Mouse (Mus musculus): Measurements from ENCODE around the gene Btbd9. TPM values are rescaled to one million over a fixed set of nuclear protein-coding genes. Genes with fewer than 3 reads are reported as not detected.
A peak's percentile ranks its signal among the peaks of the same experiment; 100 is the strongest.

The Btbd9 gene
- total and polyA plus RNA-seq, 2 experiments, result 12.7 to 12.8 TPM

- Histone ChIP-seq H3K27ac (replicated peaks; ENCODE audit: insufficient read depth, low read depth, low read length) (no peak overlapping the region), H3K36me3 (ENCODE audit: control insufficient read depth, insufficient read depth, low read length) (no peaks in the 10 kb centered on the region), H3K79me2 (ENCODE audit: control insufficient read depth, insufficient read depth, low read length) (peaks cover 32% of the 10 kb centered on the region; the same call in 1 of the 2 replicates), H3K9ac (ENCODE audit: low read depth, low read length) (no peak overlapping the region), H3K4me1 (ENCODE audit: control insufficient read depth, insufficient read depth, low read length) (peaks cover 3% of the 10 kb centered on the region), H3K4me3 (ENCODE audit: insufficient read depth, low read depth, low read length) (no peak overlapping the region), H3K27me3 (ENCODE audit: control insufficient read depth, insufficient read depth, low read length) (no peaks in the 10 kb centered on the region)
- 52% methylated on average over 6 of the region's 6 CpGs for WGBS
- no peak for DNase-seq (ENCODE audit: extremely low read depth, low read depth, low spot score)
- TF ChIP-seq POLR2A (IDR thresholded peaks at IDR 0.05; ENCODE audit: extremely low read depth, insufficient read depth, low read length), result no peak
- TF ChIP-seq CTCF (IDR thresholded peaks at IDR 0.05; ENCODE audit: low read depth, low read length), result no peak
Observed at GRCm38 (mm10) chr17:30563484-30564075, 12.7 kb downstream of the Btbd9 start.

GRCm38 (mm10) chr17:30562770-30563169, 13.5 kb downstream of the Btbd9 start:
- WGBS, result 89% methylated on average over 2 of the region's 2 CpGs
- Histone ChIP-seq H3K9ac (ENCODE audit: low read depth, low read length) (no peak overlapping the region), H3K27ac (replicated peaks; ENCODE audit: insufficient read depth, low read depth, low read length) (no peak overlapping the region), H3K4me3 (ENCODE audit: insufficient read depth, low read depth, low read length) (no peak overlapping the region), H3K36me3 (ENCODE audit: control insufficient read depth, insufficient read depth, low read length) (no peaks in the 10 kb centered on the region), H3K79me2 (ENCODE audit: control insufficient read depth, insufficient read depth, low read length) (peaks cover 31% of the 10 kb centered on the region; the same call in 1 of the 2 replicates), H3K27me3 (ENCODE audit: control insufficient read depth, insufficient read depth, low read length) (no peaks in the 10 kb centered on the region), H3K4me1 (ENCODE audit: control insufficient read depth, insufficient read depth, low read length) (peaks cover 3% of the 10 kb centered on the region)
- DNase-seq (ENCODE audit: extremely low read depth, low read depth, low spot score), result no peak
- no peak for TF ChIP-seq POLR2A (IDR thresholded peaks at IDR 0.05; ENCODE audit: extremely low read depth, insufficient read depth, low read length)
- TF ChIP-seq CTCF (IDR thresholded peaks at IDR 0.05; ENCODE audit: low read depth, low read length), result no peak

GRCm38 (mm10) chr17:30559536-30559935, 16.8 kb downstream of the Btbd9 start:
- DNase-seq (ENCODE audit: extremely low read depth, low read depth, low spot score), result peak; percentile 56
- Histone ChIP-seq H3K79me2 (ENCODE audit: control insufficient read depth, insufficient read depth, low read length) (peaks cover 34% of the 10 kb centered on the region), H3K27ac (replicated peaks; ENCODE audit: insufficient read depth, low read depth, low read length) (no peak overlapping the region), H3K4me3 (ENCODE audit: insufficient read depth, low read depth, low read length) (no peak overlapping the region), H3K27me3 (ENCODE audit: control insufficient read depth, insufficient read depth, low read length) (no peaks in the 10 kb centered on the region), H3K36me3 (ENCODE audit: control insufficient read depth, insufficient read depth, low read length) (no peaks in the 10 kb centered on the region), H3K4me1 (ENCODE audit: control insufficient read depth, insufficient read depth, low read length) (no peaks in the 10 kb centered on the region), H3K9ac (ENCODE audit: low read depth, low read length) (no peak overlapping the region)
- TF ChIP-seq POLR2A (IDR thresholded peaks at IDR 0.05; ENCODE audit: extremely low read depth, insufficient read depth, low read length) (no peak), CTCF (IDR thresholded peaks at IDR 0.05; ENCODE audit: low read depth, low read length) (peak; percentile 80)
- 34% methylated on average over 3 of the region's 3 CpGs for WGBS

- no peaks in the 10 kb centered on the region for H3K4me1 ChIP-seq (ENCODE audit: control insufficient read depth, insufficient read depth, low read length)
- H3K79me2 ChIP-seq (ENCODE audit: control insufficient read depth, insufficient read depth, low read length), result peaks cover 29% of the 10 kb centered on the region
- no peak for DNase-seq (ENCODE audit: extremely low read depth, low read depth, low spot score)
- no peak overlapping the region for H3K27ac ChIP-seq (replicated peaks; ENCODE audit: insufficient read depth, low read depth, low read length)
- H3K27me3 ChIP-seq (ENCODE audit: control insufficient read depth, insufficient read depth, low read length), result no peaks in the 10 kb centered on the region
- no peak for TF ChIP-seq POLR2A (IDR thresholded peaks at IDR 0.05; ENCODE audit: extremely low read depth, insufficient read depth, low read length)
- TF ChIP-seq CTCF (IDR thresholded peaks at IDR 0.05; ENCODE audit: low read depth, low read length), result no peak
- no peak overlapping the region for H3K9ac ChIP-seq (ENCODE audit: low read depth, low read length)
- H3K4me3 ChIP-seq (ENCODE audit: insufficient read depth, low read depth, low read length), result no peak overlapping the region
- H3K36me3 ChIP-seq (ENCODE audit: control insufficient read depth, insufficient read depth, low read length), result no peaks in the 10 kb centered on the region
- 95% methylated on average over 2 of the region's 2 CpGs for WGBS
Observed at GRCm38 (mm10) chr17:30558623-30559022, 17.7 kb downstream of the Btbd9 start.

- Histone ChIP-seq H3K4me3 (ENCODE audit: insufficient read depth, low read depth, low read length) (no peak overlapping the region), H3K79me2 (ENCODE audit: control insufficient read depth, insufficient read depth, low read length) (peaks cover 31% of the 10 kb centered on the region), H3K9ac (ENCODE audit: low read depth, low read length) (no peak overlapping the region), H3K27ac (replicated peaks; ENCODE audit: insufficient read depth, low read depth, low read length) (no peak overlapping the region), H3K27me3 (ENCODE audit: control insufficient read depth, insufficient read depth, low read length) (no peaks in the 10 kb centered on the region), H3K36me3 (ENCODE audit: control insufficient read depth, insufficient read depth, low read length) (no peaks in the 10 kb centered on the region), H3K4me1 (ENCODE audit: control insufficient read depth, insufficient read depth, low read length) (no peaks in the 10 kb centered on the region)
- WGBS, result 84% methylated on average over 3 of the region's 3 CpGs
- DNase-seq (ENCODE audit: extremely low read depth, low read depth, low spot score), result no peak
- TF ChIP-seq POLR2A (IDR thresholded peaks at IDR 0.05; ENCODE audit: extremely low read depth, insufficient read depth, low read length), result no peak
- no peak for TF ChIP-seq CTCF (IDR thresholded peaks at IDR 0.05; ENCODE audit: low read depth, low read length)
Observed at GRCm38 (mm10) chr17:30556512-30556911, 19.8 kb downstream of the Btbd9 start.
